8 mouse cellular contexts compared by ENCODE assay signal in genomic region chr2:90885218-90886041, GRCm38 (mm10). TPM values are rescaled to one million over a fixed set of nuclear protein-coding genes. Genes with fewer than 3 reads are reported as not detected.
A peak's percentile ranks its signal among the peaks of the same experiment; 100 is the strongest.
DNase-seq lines count a peak whose midpoint lies in the region; ATAC-seq and TF ChIP-seq lines count a peak whose summit lies in the region.

Gene C1qtnf4, plus strand, starts transcription at chr2:90885860.

- 0 out of 2 replicates have a peak, but pooled peaks cover 3% of the 10 kb centered on the region for H3K9me3 ChIP-seq in heart, embryonic 12.5 days (replicated peaks)
- no peaks in the 10 kb centered on the region for H3K9me3 ChIP-seq in embryonic facial prominence, embryonic 15.5 days (replicated peaks)
- H3K9me3 ChIP-seq in intestine, postnatal 0 days (ENCODE audit: control insufficient read depth), result no peaks in the 10 kb centered on the region
- H3K9me3 ChIP-seq in liver, embryonic 14.5 days (ENCODE audit: control insufficient read depth, low read length), result no peaks in the 10 kb centered on the region
- no peaks in the 10 kb centered on the region for H3K9me3 ChIP-seq in stomach, embryonic 14.5 days (ENCODE audit: control insufficient read depth, low read depth, low read length)

- TF ChIP-seq EP300 in liver, embryonic 14.5 days (IDR thresholded peaks at IDR 0.05; ENCODE audit: low read depth), result no peak

- H3K4me2 ChIP-seq in heart, embryonic 12.5 days, result peak within 1 kb of the TSS; percentile 81
- peak within 1 kb of the TSS; percentile 98 for H3K4me2 ChIP-seq in embryonic facial prominence, embryonic 15.5 days (replicated peaks)
- H3K4me2 ChIP-seq in intestine, postnatal 0 days (replicated peaks; ENCODE audit: low read depth), result peak within 1 kb of the TSS; percentile 77
- H3K4me2 ChIP-seq in liver, embryonic 14.5 days (ENCODE audit: low read depth), result peak within 1 kb of the TSS; percentile 34
- H3K4me2 ChIP-seq in stomach, embryonic 14.5 days (replicated peaks; ENCODE audit: low read depth, low read length), result peak within 1 kb of the TSS; percentile 88

- ATAC-seq in heart, embryonic 12.5 days (ENCODE audit: insufficient number of reproducible peaks, low FRiP score), result no peak
- ATAC-seq in embryonic facial prominence, embryonic 15.5 days (ENCODE audit: insufficient number of reproducible peaks, low FRiP score, low TSS enrichment, low read depth), result peak; percentile 35; the same call in 1 of the 2 replicates
- ATAC-seq in intestine, postnatal 0 days, result no peak
- ATAC-seq in liver, embryonic 14.5 days (ENCODE audit: insufficient read depth), result no peak
- ATAC-seq in stomach, embryonic 14.5 days (ENCODE audit: insufficient number of reproducible peaks, insufficient read depth, low FRiP score, low read depth), result peak; percentile 19; the same call in 1 of the 2 replicates

- TF ChIP-seq POLR2A in brain, embryonic 14.5 days (IDR thresholded peaks at IDR 0.05; ENCODE audit: borderline replicate concordance, extremely low read depth, insufficient read depth, insufficient read length, poor library complexity, severe bottlenecking), result peak; percentile 42; the same call in 1 of the 2 replicates

- peak within 1 kb of the TSS; percentile 76 for H3K9ac ChIP-seq in heart, embryonic 12.5 days
- H3K9ac ChIP-seq in embryonic facial prominence, embryonic 15.5 days, result peak within 1 kb of the TSS; percentile 66
- peak within 1 kb of the TSS; percentile 22; the same call in 1 of the 2 replicates for H3K9ac ChIP-seq in intestine, postnatal 0 days (ENCODE audit: low read depth, low read length)
- no peak within 1 kb of the TSS for H3K9ac ChIP-seq in liver, embryonic 14.5 days (replicated peaks)
- peak within 1 kb of the TSS; percentile 33 for H3K9ac ChIP-seq in stomach, embryonic 14.5 days (replicated peaks; ENCODE audit: low read depth, low read length)

- H3K27ac ChIP-seq in heart, embryonic 12.5 days (ENCODE audit: poor library complexity, severe bottlenecking), result no peak within 1 kb of the TSS
- no peak within 1 kb of the TSS for H3K27ac ChIP-seq in embryonic facial prominence, embryonic 15.5 days (replicated peaks)
- H3K27ac ChIP-seq in intestine, postnatal 0 days (ENCODE audit: low read depth, low read length), result no peak within 1 kb of the TSS
- H3K27ac ChIP-seq in liver, embryonic 14.5 days, result no peak within 1 kb of the TSS
- H3K27ac ChIP-seq in stomach, embryonic 14.5 days (ENCODE audit: low read length), result no peak within 1 kb of the TSS

- peaks cover 46% of the 10 kb centered on the region for H3K4me1 ChIP-seq in heart, embryonic 12.5 days (replicated peaks)
- peaks cover 25% of the 10 kb centered on the region for H3K4me1 ChIP-seq in embryonic facial prominence, embryonic 15.5 days
- H3K4me1 ChIP-seq in intestine, postnatal 0 days (replicated peaks; ENCODE audit: control insufficient read depth, insufficient read depth, low read length), result peaks cover 4% of the 10 kb centered on the region; the same call in 1 of the 2 replicates
- peaks cover 4 to 6% of the 10 kb centered on the region in 2 experiments; a peak in 3 of 4 replicates for H3K4me1 ChIP-seq in liver, embryonic 14.5 days (replicated peaks; ENCODE audit: control insufficient read depth in 2 of 2, insufficient read depth in 2 of 2, low read length in 1 of 2)
- H3K4me1 ChIP-seq in stomach, embryonic 14.5 days (ENCODE audit: control insufficient read depth, insufficient read depth, low read length), result 0 out of 2 replicates have a peak, but pooled peaks cover 3% of the 10 kb centered on the region

- 3% methylated on average over 45 of the region's 45 CpGs for WGBS in heart, embryonic 12.5 days
- WGBS in embryonic facial prominence, embryonic 15.5 days, result 2% methylated on average over 45 of the region's 45 CpGs
- WGBS in intestine, postnatal 0 days, result 3% methylated on average over 45 of the region's 45 CpGs
- 2% methylated on average over 45 of the region's 45 CpGs for WGBS in liver, embryonic 14.5 days (ENCODE audit: insufficient replicate concordance)
- 1% methylated on average over 45 of the region's 45 CpGs for WGBS in stomach, embryonic 14.5 days

- no peaks in the 10 kb centered on the region for H3K36me3 ChIP-seq in heart, embryonic 12.5 days
- no peaks in the 10 kb centered on the region for H3K36me3 ChIP-seq in embryonic facial prominence, embryonic 15.5 days
- H3K36me3 ChIP-seq in intestine, postnatal 0 days (ENCODE audit: control insufficient read depth, insufficient read depth), result no peaks in the 10 kb centered on the region
- H3K36me3 ChIP-seq in liver, embryonic 14.5 days (replicated peaks; ENCODE audit: control insufficient read depth, insufficient read depth, low read depth), result no peaks in the 10 kb centered on the region
- H3K36me3 ChIP-seq in stomach, embryonic 14.5 days (ENCODE audit: control insufficient read depth, insufficient read depth, low read length), result no peaks in the 10 kb centered on the region

- H3K27me3 ChIP-seq in heart, embryonic 12.5 days (replicated peaks), result peaks cover 38% of the 10 kb centered on the region
- peaks cover 38% of the 10 kb centered on the region for H3K27me3 ChIP-seq in embryonic facial prominence, embryonic 15.5 days
- peaks cover 35% of the 10 kb centered on the region for H3K27me3 ChIP-seq in intestine, postnatal 0 days (replicated peaks; ENCODE audit: control insufficient read depth, insufficient read depth, low read length)
- peaks cover 66% of the 10 kb centered on the region for H3K27me3 ChIP-seq in liver, embryonic 14.5 days (ENCODE audit: control insufficient read depth, insufficient read depth, low read length)
- peaks cover 16% of the 10 kb centered on the region; the same call in 1 of the 2 replicates for H3K27me3 ChIP-seq in stomach, embryonic 14.5 days (ENCODE audit: control insufficient read depth, insufficient read depth, low read length)

- TF ChIP-seq CTCF in brain, embryonic 14.5 days (IDR thresholded peaks at IDR 0.05; ENCODE audit: borderline replicate concordance, extremely low read depth, insufficient read depth, insufficient read length), result no peak
- TF ChIP-seq CTCF in intestine, postnatal 0 days (IDR thresholded peaks at IDR 0.05; ENCODE audit: low read depth), result no peak
- TF ChIP-seq CTCF in liver, embryonic 14.5 days (IDR thresholded peaks at IDR 0.05; ENCODE audit: low read depth), result no peak

- DNase-seq in heart, adult 8-10 months (ENCODE audit: low spot score), result no peak
- DNase-seq in brain, embryonic 14.5 days (ENCODE audit: low read depth), result peak; percentile 87
- no peak for DNase-seq in liver, embryonic 14.5 days (ENCODE audit: low read depth in 3 of 3, low spot score in 3 of 3)
- DNase-seq in thymus, adult 18-20 months, result no peak

- peak within 1 kb of the TSS; percentile 55 for H3K4me3 ChIP-seq in heart, embryonic 12.5 days
- peak within 1 kb of the TSS; percentile 56 for H3K4me3 ChIP-seq in embryonic facial prominence, embryonic 15.5 days (replicated peaks)
- H3K4me3 ChIP-seq in intestine, postnatal 0 days (ENCODE audit: low read depth, low read length), result peak within 1 kb of the TSS; percentile 42
- peak within 1 kb of the TSS in 1 of 2 experiments; percentile 25; a peak in 1 of 4 replicates for H3K4me3 ChIP-seq in liver, embryonic 14.5 days (ENCODE audit: insufficient read depth in 1 of 2, low read depth in 2 of 2, low read length in 2 of 2)
- H3K4me3 ChIP-seq in stomach, embryonic 14.5 days (ENCODE audit: low read depth, low read length), result peak within 1 kb of the TSS; percentile 47

RNA-seq across cellular contexts. Expression of gene C1qtnf4, which starts in this region (rescaled TPM):
- polyA plus RNA-seq in heart, embryonic 12.5 days (2016; fragmentation: Nextera tagmentation; extraction: Ambion mirVana), result 16.5 and 18.9 TPM in 2 replicates
- total RNA-seq in heart, adult 8-10 months (2022), result 1 to 10 TPM; 2.6 to 4.9 (median 3.5) TPM
- 165 and 182 TPM in 2 replicates for polyA plus RNA-seq in brain, embryonic 14.5 days (2012; rRNA removed)
- polyA plus RNA-seq in embryonic facial prominence, embryonic 15.5 days (2015; fragmentation: Nextera tagmentation; extraction: Ambion mirVana), result 20.5 and 20.8 TPM in 2 replicates
- 6.5 and 7.6 TPM in 2 replicates for polyA plus RNA-seq in intestine, postnatal 0 days (2015; fragmentation: Nextera tagmentation; extraction: Ambion mirVana)
- 1.9 and 2.2 TPM in 2 replicates for polyA plus RNA-seq in liver, embryonic 14.5 days (2012; rRNA removed)
- polyA plus RNA-seq in liver, embryonic 14.5 days (2014; fragmentation: Nextera tagmentation; extraction: Ambion mirVana), result 2.5 and 2.7 TPM in 2 replicates
- polyA plus RNA-seq in stomach, embryonic 14.5 days (2014; fragmentation: Nextera tagmentation; extraction: Ambion mirVana), result 10.8 and 12.9 TPM in 2 replicates

Comparison
In these comparisons a context has a peak if more than half of its experiments do, and no peak if none do; other contexts are left out.
1. ATAC-seq: peak in embryonic facial prominence, embryonic 15.5 days (single experiment) and stomach, embryonic 14.5 days (single experiment); none in heart, embryonic 12.5 days (single experiment), intestine, postnatal 0 days (single experiment) and liver, embryonic 14.5 days (single experiment).
2. H3K4me2 ChIP-seq: peak in every context shown above with its lines; median percentile 98 in embryonic facial prominence, embryonic 15.5 days; 88 in stomach, embryonic 14.5 days; 81 in heart, embryonic 12.5 days; 77 in intestine, postnatal 0 days; 34 in liver, embryonic 14.5 days.